Comparison of ENCODE assay signal across 16 mouse cellular contexts in genomic region chr7:43873674-43874073, GRCm38 (mm10). TPM values are rescaled to one million over a fixed set of nuclear protein-coding genes. Genes with fewer than 3 reads are reported as not detected.
"Had no signal": no experiment of that assay in that cellular context is flagged by ENCODE, and none has a peak within 500 bp of the region (broad histone marks: within the 10 kb centered on the region; RNA-seq: fewer than 3 reads in every experiment).

No protein-coding gene starts in this region.

- H3K27ac ChIP-seq: kidney, embryonic 15.5 days; limb, embryonic 13.5 days; liver, embryonic 14.5 days had no signal

- H3K4me3 ChIP-seq: kidney, embryonic 15.5 days; limb, embryonic 13.5 days had no signal

- H3K9ac ChIP-seq: kidney, embryonic 15.5 days; limb, embryonic 13.5 days; liver, embryonic 14.5 days had no signal

- H3K9me3 ChIP-seq: kidney, embryonic 15.5 days; limb, embryonic 13.5 days had no signal

- H3K27me3 ChIP-seq: kidney, embryonic 15.5 days had no signal

- DNase-seq: thymus, adult 18-20 months had no signal

- H3K4me2 ChIP-seq: kidney, embryonic 15.5 days; limb, embryonic 13.5 days had no signal

- H3K36me3 ChIP-seq: kidney, embryonic 15.5 days; limb, embryonic 13.5 days had no signal

RNA-seq across cellular contexts. Expression of gene Klk4, which starts 7.3 kb away (rescaled TPM):
- total RNA-seq: layer of hippocampus, adult 8-10 months; layer of hippocampus, postnatal 14 days; left cerebral cortex, adult 18-20 months; left cerebral cortex, postnatal 10 days; left cerebral cortex, postnatal 4 days; liver, adult 2 months; megakaryocyte-erythroid progenitor cell, adult 5-6 weeks had no signal
- polyA plus RNA-seq: kidney, adult 2 months; large intestine, adult 2 months; liver, adult 2 months; liver, embryonic 14.5 days; lung, embryonic 16.5 days; stomach, embryonic 14.5 days; urinary bladder, adult 2 months had no signal

RNA-seq across cellular contexts. Expression of gene Klk5, which starts 31.9 kb away (rescaled TPM):
- total RNA-seq: layer of hippocampus, adult 8-10 months; layer of hippocampus, postnatal 14 days; left cerebral cortex, adult 18-20 months; left cerebral cortex, postnatal 10 days; left cerebral cortex, postnatal 4 days; liver, adult 2 months; megakaryocyte-erythroid progenitor cell, adult 5-6 weeks had no signal
- polyA plus RNA-seq: kidney, adult 2 months; kidney, embryonic 15.5 days; large intestine, adult 2 months; liver, adult 2 months; liver, embryonic 14.5 days; lung, embryonic 16.5 days; stomach, embryonic 14.5 days; urinary bladder, adult 2 months had no signal

RNA-seq across cellular contexts. Expression of gene Klk6, which starts 49.4 kb away (rescaled TPM):
- total RNA-seq: layer of hippocampus, postnatal 14 days; left cerebral cortex, postnatal 10 days; left cerebral cortex, postnatal 4 days; liver, adult 2 months; megakaryocyte-erythroid progenitor cell, adult 5-6 weeks had no signal
- polyA plus RNA-seq: kidney, adult 2 months; large intestine, adult 2 months; limb, embryonic 13.5 days; liver, adult 2 months; liver, embryonic 14.5 days; lung, embryonic 16.5 days; stomach, embryonic 14.5 days had no signal

RNA-seq across cellular contexts. Expression of gene Klk15, which starts 59.9 kb away (rescaled TPM):
- total RNA-seq: layer of hippocampus, adult 8-10 months; layer of hippocampus, postnatal 14 days; left cerebral cortex, adult 18-20 months; left cerebral cortex, postnatal 10 days; left cerebral cortex, postnatal 4 days; liver, adult 2 months; megakaryocyte-erythroid progenitor cell, adult 5-6 weeks had no signal
- polyA plus RNA-seq: kidney, embryonic 15.5 days; large intestine, adult 2 months; limb, embryonic 13.5 days; liver, adult 2 months; liver, embryonic 14.5 days; lung, embryonic 16.5 days; stomach, embryonic 14.5 days; urinary bladder, adult 2 months had no signal
